Mouse (Mus musculus) forebrain, embryonic 16.5 days (tissue): ENCODE data around the gene Ifna7. TPM values are rescaled to one million over a fixed set of nuclear protein-coding genes. Genes with fewer than 3 reads are reported as not detected.

Experiments
- ATAC-seq: fragments of 200-750 bp; cut with Nextera tagmentation; 2 replicates; pipeline ENCODE4 v1.8.0; 2017; ENCODE audit warnings: mild to moderate bottlenecking, moderate library complexity
- H3K27ac ChIP-seq: fragments of 300-500 bp; sonication (generic); 2 replicates; pipeline ENCODE4 v1.5.1; 2014; ENCODE audit warnings: low read length, control low read depth
- H3K27me3 ChIP-seq: fragments of 300-500 bp; sonication (generic); replicated peaks from 2 replicates; pipeline ENCODE4 v1.6.1; 2014; ENCODE audit warnings: low read length; ENCODE audit not compliant: control insufficient read depth, insufficient read depth
- H3K36me3 ChIP-seq: fragments of 300-500 bp; sonication (generic); 2 replicates; pipeline ENCODE4 v1.6.1; 2014; ENCODE audit not compliant: control insufficient read depth, insufficient read depth
- H3K4me1 ChIP-seq: fragments of 300-500 bp; sonication (generic); replicated peaks from 2 replicates; pipeline ENCODE4 v1.6.1; 2014; ENCODE audit warnings: low read length; ENCODE audit not compliant: control insufficient read depth, insufficient read depth
- H3K4me2 ChIP-seq: fragments of 300-500 bp; sonication (generic); 2 replicates; pipeline ENCODE4 v1.6.1; 2014; ENCODE audit warnings: mild to moderate bottlenecking, low read length, control low read depth
- H3K4me3 ChIP-seq: fragments of 300-500 bp; sonication (generic); replicated peaks from 2 replicates; pipeline ENCODE4 v1.5.1; 2014; ENCODE audit warnings: mild to moderate bottlenecking, low read length, control low read depth
- H3K9ac ChIP-seq: fragments of 300-500 bp; sonication (generic); replicated peaks from 2 replicates; pipeline ENCODE4 v1.6.1; 2014; ENCODE audit warnings: low read depth, low read length, control low read depth
- H3K9me3 ChIP-seq: fragments of 300-500 bp; sonication (generic); 2 replicates; pipeline ENCODE4 v1.6.1; 2016; ENCODE audit warnings: low read length; ENCODE audit not compliant: control insufficient read depth
- WGBS: fragments of 180-500 bp; shearing (Covaris S2); extraction: QIAGEN DNeasy Blood & Tissue Kit; methylation state at CpG from one replicate; pipeline ENCODE4 v1.1.7; 2014; 5-methylcytosine and 5-hydroxymethylcytosine counted together
- polyA plus RNA-seq: library from polyadenylated mRNA; unstranded; fragments of >200 nt; fragmentation: Nextera tagmentation; extraction: Ambion mirVana; gene quantifications from 2 replicates; pipeline ENCODE4 v1.2.1, GENCODE M21; 2015

Gene Ifna7
- polyA plus RNA-seq, 1 experiment from 2014 or later = not detected

DNA sequence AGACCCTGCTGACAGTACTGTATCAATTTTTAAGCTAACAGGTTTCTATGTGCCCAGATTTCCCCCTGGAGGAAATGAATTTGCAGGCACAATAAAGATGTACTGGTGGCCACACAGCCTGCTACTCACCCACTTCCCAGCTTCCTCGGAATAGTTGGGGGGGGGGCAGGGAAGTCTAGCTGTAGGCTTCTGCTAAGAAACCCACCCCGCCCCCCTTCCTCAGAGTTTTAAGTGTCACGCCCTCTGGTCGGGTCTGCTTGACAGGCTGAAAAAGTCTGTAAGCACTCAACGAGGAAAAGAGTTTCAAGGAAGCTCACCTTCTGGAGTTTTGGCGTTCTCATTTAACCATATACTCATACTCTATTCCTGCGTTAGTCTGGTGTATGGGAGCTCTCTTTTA is 47.3 kb downstream of the Ifna7 start:
- no peaks in the 10 kb centered on the region for H3K36me3 ChIP-seq
- no peak overlapping the region for H3K4me3 ChIP-seq
- H3K27me3 ChIP-seq = no peaks in the 10 kb centered on the region
- H3K4me1 ChIP-seq = peaks cover 3% of the 10 kb centered on the region
- H3K9ac ChIP-seq = no peak overlapping the region
- WGBS = 2% methylated on average over 7 of the region's 7 CpGs
- H3K4me2 ChIP-seq = no peak overlapping the region
- H3K27ac ChIP-seq = no peak overlapping the region
- no peak for ATAC-seq
- H3K9me3 ChIP-seq = no peaks in the 10 kb centered on the region

DNA sequence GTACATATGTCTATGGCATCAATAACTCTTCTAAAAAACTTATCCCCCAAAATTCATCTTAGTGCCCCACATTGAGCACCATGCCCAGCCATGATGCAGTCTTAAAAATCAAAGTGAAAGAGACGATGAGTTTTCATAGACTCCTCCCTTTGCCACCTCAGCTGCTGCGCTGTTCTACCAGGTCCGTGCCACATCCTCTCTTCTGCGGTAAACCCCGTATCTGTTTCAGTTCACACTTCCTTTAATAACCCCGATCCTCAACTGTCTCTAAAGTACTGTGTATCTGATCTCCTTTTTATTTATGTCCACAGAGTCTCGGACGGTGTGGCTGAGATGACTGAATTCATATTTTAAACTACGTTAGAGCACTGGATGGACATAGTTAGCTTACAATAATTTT is 48.6 kb downstream of the Ifna7 start:
- Histone ChIP-seq H3K27ac (no peak overlapping the region), H3K4me3 (no peak overlapping the region), H3K27me3 (no peaks in the 10 kb centered on the region), H3K4me2 (no peak overlapping the region), H3K9me3 (no peaks in the 10 kb centered on the region), H3K4me1 (peaks cover 7% of the 10 kb centered on the region), H3K9ac (no peak overlapping the region), H3K36me3 (no peaks in the 10 kb centered on the region)
- no peak for ATAC-seq
- WGBS = 78% methylated on average over 9 of the region's 9 CpGs

DNA sequence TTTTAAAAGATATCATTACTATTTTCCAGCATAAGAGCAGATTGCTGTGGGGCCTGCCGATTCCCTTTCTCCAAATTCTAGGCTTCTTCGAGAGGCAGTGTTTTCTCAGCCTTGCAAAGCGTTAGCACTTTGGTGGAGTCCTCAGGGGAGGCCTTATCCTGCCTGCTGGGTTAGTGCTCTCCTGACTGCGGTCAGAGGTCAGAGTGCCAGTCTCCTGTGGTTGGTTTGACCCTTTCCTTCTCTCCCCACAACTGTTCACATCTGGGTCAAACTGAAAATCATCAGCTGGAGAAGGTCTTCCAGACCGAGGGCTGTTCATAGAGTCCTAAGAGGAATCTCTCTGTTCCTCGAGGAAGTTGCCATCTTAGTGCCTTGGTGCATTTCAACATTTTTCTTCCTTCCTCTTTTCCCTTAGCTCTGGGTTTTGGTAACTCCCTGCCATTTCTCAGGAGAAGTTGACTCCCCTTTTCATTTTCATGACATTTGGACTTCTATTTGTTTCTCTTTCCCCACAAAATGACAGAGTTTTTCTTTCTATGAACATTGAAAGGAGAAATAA is 49.1 kb downstream of the Ifna7 start:
- WGBS = 59% methylated on average over 6 of the region's 6 CpGs
- Histone ChIP-seq H3K27me3 (no peaks in the 10 kb centered on the region), H3K4me1 (peaks cover 7% of the 10 kb centered on the region), H3K36me3 (no peaks in the 10 kb centered on the region), H3K4me3 (no peak overlapping the region), H3K9me3 (no peaks in the 10 kb centered on the region), H3K27ac (no peak overlapping the region), H3K4me2 (no peak overlapping the region), H3K9ac (no peak overlapping the region)
- ATAC-seq = no peak

Other genes starting within 250 kb of the Ifna7 start
- gene Ifna14, start 244.4 kb upstream of the Ifna7 start, polyA plus RNA-seq = not detected in 2 replicates
- gene Ifna9, start 223.8 kb upstream of the Ifna7 start, polyA plus RNA-seq = not detected in 2 replicates
- gene Ifna12, start 212.9 kb upstream of the Ifna7 start, polyA plus RNA-seq = not detected in 2 replicates
- gene C87499, start 181.8 kb upstream of the Ifna7 start, polyA plus RNA-seq = not detected in 2 replicates
- gene Ifna13, start 171.8 kb upstream of the Ifna7 start, polyA plus RNA-seq = not detected in 2 replicates
- not detected in 2 replicates for gene Ifna16, start 139.3 kb upstream of the Ifna7 start, polyA plus RNA-seq
- not detected in 2 replicates for gene Ifna2, start 132.3 kb upstream of the Ifna7 start, polyA plus RNA-seq
- gene Ifnab, start 124.9 kb upstream of the Ifna7 start, polyA plus RNA-seq = not detected in 2 replicates
- gene Gm26566, start 94.4 kb upstream of the Ifna7 start, polyA plus RNA-seq = 1.2 and 1.4 TPM in 2 replicates
- gene Klhl9, start 93.8 kb upstream of the Ifna7 start, polyA plus RNA-seq = 122 and 135 TPM in 2 replicates
- not detected in 2 replicates for gene Gm13271, start 61.4 kb upstream of the Ifna7 start, polyA plus RNA-seq
- 0.16 TPM in 1 of 2 replicates, not detected in the other for gene Gm13283, start 56.1 kb upstream of the Ifna7 start, polyA plus RNA-seq
- 0.46 TPM in 1 of 2 replicates, not detected in the other for gene Gm13290, start 42.4 kb upstream of the Ifna7 start, polyA plus RNA-seq
- not detected in 2 replicates for gene Gm13289, start 39.3 kb upstream of the Ifna7 start, polyA plus RNA-seq
- not detected in 2 replicates for gene Gm13272, start 36.4 kb upstream of the Ifna7 start, polyA plus RNA-seq
- not detected in 2 replicates for gene Ifnz, start 34.1 kb upstream of the Ifna7 start, polyA plus RNA-seq
- gene Gm13276, start 30.5 kb upstream of the Ifna7 start, polyA plus RNA-seq = not detected in 2 replicates
- not detected in 2 replicates for gene Gm13277, start 27.6 kb upstream of the Ifna7 start, polyA plus RNA-seq
- gene Gm13278, start 24.7 kb upstream of the Ifna7 start, polyA plus RNA-seq = not detected in 2 replicates
- not detected in 2 replicates for gene Gm13275, start 21.7 kb upstream of the Ifna7 start, polyA plus RNA-seq
- gene Gm13279, start 18.8 kb upstream of the Ifna7 start, polyA plus RNA-seq = not detected in 2 replicates
- not detected in 2 replicates for gene Gm13285, start 16.6 kb upstream of the Ifna7 start, polyA plus RNA-seq
- not detected in 2 replicates for gene Gm13287, start 13.0 kb upstream of the Ifna7 start, polyA plus RNA-seq
- not detected in 2 replicates for gene Gm13288, start 10.7 kb upstream of the Ifna7 start, polyA plus RNA-seq
- gene Ifna11, start 3.7 kb downstream of the Ifna7 start, polyA plus RNA-seq = not detected in 2 replicates
- not detected in 2 replicates for gene Ifna6, start 11.2 kb downstream of the Ifna7 start, polyA plus RNA-seq
- gene Ifna5, start 19.3 kb downstream of the Ifna7 start, polyA plus RNA-seq = not detected in 2 replicates
- gene Ifna4, start 25.6 kb downstream of the Ifna7 start, polyA plus RNA-seq = not detected in 2 replicates
- not detected in 2 replicates for gene Ifna1, start 33.9 kb downstream of the Ifna7 start, polyA plus RNA-seq
- gene Ifne, start 64.0 kb downstream of the Ifna7 start, polyA plus RNA-seq = not detected in 2 replicates